Mouse (Mus musculus) duodenum, adult 2 months (tissue): ENCODE measurements around the gene Bag3. TPM values are rescaled to one million over a fixed set of nuclear protein-coding genes. Genes with fewer than 3 reads are reported as not detected.

ENCODE experiments used
- polyA plus RNA-seq: library from polyadenylated mRNA; depleted of rRNA; stranded (reverse); fragments of >200 nt; gene quantifications from 2 replicates; pipeline ENCODE4 v1.2.3, GENCODE M21; 2012; ENCODE audit warnings: low replicate concordance; rRNA removed

Gene Bag3
- 34.8 and 40.0 TPM in 2 replicates for polyA plus RNA-seq

DNA sequence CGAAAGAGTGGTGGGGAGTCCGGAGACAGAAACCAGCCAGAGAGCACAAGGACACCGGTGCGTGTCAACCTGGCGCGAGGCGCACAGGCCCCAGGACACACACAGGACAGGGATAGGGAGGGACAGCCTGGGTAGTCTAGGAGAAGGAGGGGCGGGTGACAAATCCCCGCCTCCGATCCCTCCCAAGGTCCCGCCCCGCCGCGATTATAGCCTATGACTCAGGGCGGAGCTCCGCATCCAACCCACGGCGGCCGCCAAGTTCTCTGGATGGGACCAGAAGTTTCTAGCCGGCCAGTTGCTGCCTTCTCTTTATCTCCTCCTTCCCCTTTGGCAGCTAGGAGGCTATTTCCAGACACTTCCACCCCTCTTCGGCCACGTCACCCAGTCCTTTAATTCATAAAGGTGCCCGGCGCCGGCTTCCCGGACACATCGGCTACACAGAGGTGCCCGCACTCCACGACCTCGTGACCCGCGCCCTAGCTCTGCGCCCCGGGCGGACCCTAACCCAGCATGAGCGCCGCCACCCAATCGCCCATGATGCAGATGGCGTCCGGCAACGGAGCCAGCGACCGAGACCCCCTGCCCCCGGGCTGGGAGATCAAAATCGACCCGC lies at the start of gene Bag3:
Bag3 (plus strand) TSS at position 268 of the 613 bp plus-strand sequence.

Other genes starting within 250 kb of the Bag3 start
- gene BC017158, start 225.4 kb upstream of the Bag3 start, polyA plus RNA-seq, result 69.4 and 92.1 TPM in 2 replicates
- gene Rgs10, start 104.9 kb upstream of the Bag3 start, polyA plus RNA-seq, result 6.9 and 9.4 TPM in 2 replicates
- 9.5 and 12.0 TPM in 2 replicates for gene Tial1, start 61.9 kb upstream of the Bag3 start, polyA plus RNA-seq
- gene Inpp5f, start 87.7 kb downstream of the Bag3 start, polyA plus RNA-seq, result 1.6 and 2.0 TPM in 2 replicates
- gene Mcmbp, start 216.9 kb downstream of the Bag3 start, polyA plus RNA-seq, result 18.1 and 25.1 TPM in 2 replicates
- gene Sec23ip, start 221.3 kb downstream of the Bag3 start, polyA plus RNA-seq, result 9.3 and 23.8 TPM in 2 replicates